ENCODE assay signal across 25 mouse cellular contexts in genomic region chr9:68761672-68762071, GRCm38 (mm10).
DNase-seq lines count a peak whose midpoint lies in the region; ATAC-seq and TF ChIP-seq lines count a peak whose summit lies in the region.
"Had no signal": no experiment of that assay in that cellular context is flagged by ENCODE, and none has a peak within 500 bp of the region (broad histone marks: within the 10 kb centered on the region; RNA-seq: fewer than 3 reads in every experiment).

No protein-coding gene starts in this region.

- TF ChIP-seq CTCF in ES-Bruce4 (IDR thresholded peaks at IDR 0.05; ENCODE audit: low read depth, low read length) = no peak

- ATAC-seq in midbrain, embryonic 11.5 days (ENCODE audit: low FRiP score) = no peak
- no peak for ATAC-seq in midbrain, embryonic 13.5 days
- ATAC-seq: activated CD4-positive, CD25-positive, alpha-beta regulatory T cell, adult 4 months; forebrain, embryonic 14.5 days; forebrain, embryonic 16.5 days had no signal

- no peak overlapping the region for H3K27ac ChIP-seq in midbrain, embryonic 11.5 days (ENCODE audit: low read depth, low read length)
- H3K27ac ChIP-seq in midbrain, embryonic 13.5 days = no peak overlapping the region
- no peak overlapping the region for H3K27ac ChIP-seq in ES-Bruce4 (ENCODE audit: insufficient read depth, low read length)
- H3K27ac ChIP-seq: embryonic facial prominence, embryonic 13.5 days; embryonic facial prominence, embryonic 15.5 days; forebrain, embryonic 10.5 days; forebrain, embryonic 12.5 days had no signal

- DNase-seq in heart, adult 11 months = peak; percentile 91
- DNase-seq in heart, postnatal 25 days (ENCODE audit: low spot score) = no peak
- peak; percentile 31 for DNase-seq in midbrain, embryonic 11.5 days (ENCODE audit: low spot score, missing footprints)
- peak; percentile 28 for DNase-seq in ES-CJ7 (ENCODE audit: low read depth, low spot score)
- DNase-seq in right cerebral cortex, adult 18-20 months = no peak
- no peak for DNase-seq in c-Kit-positive CD71-positive TER-119-positive erythroid progenitor cells, embryonic 14.5 days (ENCODE audit: low spot score)
- DNase-seq: adrenal gland, adult 8-10 months; adrenal gland, postnatal 14 days; adrenal gland, postnatal 36 days; cerebellum, adult 11 months; cerebellum, adult 18-20 months; cerebellum, adult 8-10 months; cerebellum, adult 9-11 months; cerebellum, postnatal 36 days; embryo, embryonic 11 days had no signal

- H3K27me3 ChIP-seq in midbrain, embryonic 11.5 days (ENCODE audit: control insufficient read depth, insufficient read depth, low read length) = no peaks in the 10 kb centered on the region
- H3K27me3 ChIP-seq in midbrain, embryonic 13.5 days = no peaks in the 10 kb centered on the region
- no peaks in the 10 kb centered on the region for H3K27me3 ChIP-seq in ES-Bruce4 (ENCODE audit: control insufficient read depth, insufficient read depth, low read length, poor library complexity, severe bottlenecking)
- H3K27me3 ChIP-seq: embryonic facial prominence, embryonic 13.5 days; embryonic facial prominence, embryonic 15.5 days; forebrain, embryonic 12.5 days had no signal

- H3K36me3 ChIP-seq in midbrain, embryonic 11.5 days (ENCODE audit: control insufficient read depth, insufficient read depth, low read length) = no peaks in the 10 kb centered on the region
- H3K36me3 ChIP-seq in midbrain, embryonic 13.5 days = no peaks in the 10 kb centered on the region
- no peaks in the 10 kb centered on the region for H3K36me3 ChIP-seq in ES-Bruce4 (ENCODE audit: control insufficient read depth, insufficient read depth, low read length, poor library complexity, severe bottlenecking)
- H3K36me3 ChIP-seq: embryonic facial prominence, embryonic 13.5 days; embryonic facial prominence, embryonic 15.5 days; forebrain, embryonic 10.5 days; forebrain, embryonic 12.5 days had no signal

- H3K9ac ChIP-seq in midbrain, embryonic 11.5 days (ENCODE audit: low read length) = no peak overlapping the region
- no peak overlapping the region for H3K9ac ChIP-seq in midbrain, embryonic 13.5 days (replicated peaks)
- no peak overlapping the region for H3K9ac ChIP-seq in ES-Bruce4 (ENCODE audit: low read depth, poor library complexity, severe bottlenecking)
- H3K9ac ChIP-seq: embryonic facial prominence, embryonic 13.5 days; embryonic facial prominence, embryonic 15.5 days; forebrain, embryonic 12.5 days had no signal

- H3K4me3 ChIP-seq in midbrain, embryonic 11.5 days (ENCODE audit: low read depth, low read length) = no peak overlapping the region
- H3K4me3 ChIP-seq in midbrain, embryonic 13.5 days (replicated peaks) = no peak overlapping the region
- no peak overlapping the region for H3K4me3 ChIP-seq in ES-Bruce4 (ENCODE audit: low read depth, low read length)
- H3K4me3 ChIP-seq: embryonic facial prominence, embryonic 13.5 days; embryonic facial prominence, embryonic 15.5 days; erythroblast, embryonic 14.5 days; forebrain, embryonic 10.5 days; forebrain, embryonic 12.5 days had no signal

- no peak overlapping the region for H3K4me2 ChIP-seq in midbrain, embryonic 11.5 days
- no peak overlapping the region for H3K4me2 ChIP-seq in midbrain, embryonic 13.5 days (replicated peaks)
- H3K4me2 ChIP-seq: embryonic facial prominence, embryonic 13.5 days; embryonic facial prominence, embryonic 15.5 days; forebrain, embryonic 12.5 days had no signal

- TF ChIP-seq EP300 in ES-Bruce4 (IDR thresholded peaks at IDR 0.05; ENCODE audit: insufficient read depth, low read depth, low read length) = peak; percentile 79

- intact Hi-C loops in heart, postnatal 25 days (cut with DNase I) = no loop called here

- peaks cover 2% of the 10 kb centered on the region; the same call in 1 of the 2 replicates for H3K4me1 ChIP-seq in midbrain, embryonic 11.5 days (ENCODE audit: control insufficient read depth, insufficient read depth, low read length)
- H3K4me1 ChIP-seq in midbrain, embryonic 13.5 days (replicated peaks) = peaks cover 23% of the 10 kb centered on the region
- H3K4me1 ChIP-seq in ES-Bruce4 (ENCODE audit: control insufficient read depth, insufficient read depth, low read length) = peaks cover 2% of the 10 kb centered on the region

- 29% methylated on average over 7 of the region's 7 CpGs for WGBS in midbrain, embryonic 11.5 days
- 23% methylated on average over 7 of the region's 7 CpGs for WGBS in midbrain, embryonic 13.5 days

- no peak for TF ChIP-seq POLR2A in ES-Bruce4 (IDR thresholded peaks at IDR 0.05; ENCODE audit: insufficient read depth, low read length)

- no peaks in the 10 kb centered on the region for H3K9me3 ChIP-seq in midbrain, embryonic 11.5 days (ENCODE audit: control insufficient read depth, low read length)
- H3K9me3 ChIP-seq in midbrain, embryonic 13.5 days = peaks cover 4% of the 10 kb centered on the region; the same call in 1 of the 2 replicates
- H3K9me3 ChIP-seq in ES-Bruce4 (replicated peaks; ENCODE audit: control insufficient read depth, insufficient read depth, low read length, poor library complexity, severe bottlenecking) = no peaks in the 10 kb centered on the region
- H3K9me3 ChIP-seq: embryonic facial prominence, embryonic 13.5 days; embryonic facial prominence, embryonic 15.5 days; forebrain, embryonic 10.5 days; forebrain, embryonic 12.5 days had no signal

Comparison
In these comparisons a context has a peak if more than half of its experiments do, and no peak if none do; other contexts are left out.
1. DNase-seq: peak in heart, adult 11 months (single experiment), midbrain, embryonic 11.5 days (single experiment) and ES-CJ7 (single experiment); none in heart, postnatal 25 days (single experiment), right cerebral cortex, adult 18-20 months (single experiment) and c-Kit-positive CD71-positive TER-119-positive erythroid progenitor cells, embryonic 14.5 days (single experiment).